Mouse (Mus musculus) gastrocnemius, postnatal 10 days (tissue): ENCODE measurements around the gene Gm29776. TPM values are rescaled to one million over a fixed set of nuclear protein-coding genes. Genes with fewer than 3 reads are reported as not detected.
A peak's percentile ranks its signal among the peaks of the same experiment; 100 is the strongest.

Experiments
- DNase-seq: peaks from one replicate; pipeline ENCODE4 v3.0.0; 2021; ENCODE audit warnings: mixed read lengths
- microRNA-seq, 2 experiments: library from miRNA; unstranded; fragments of <30 nt; microRNA quantifications; one replicate each; pipeline ENCODE4 v1.2.0; 2021
- total RNA-seq, 2 experiments: library from RNA; stranded (reverse); gene quantifications; 2 replicates each; pipeline ENCODE4 v1.2.3; 2021

Gm29776 gene
- total RNA-seq, 2 experiments from 2014 or later: not detected

GRCm38 (mm10) chr14:54650621-54651454 is 47.8 kb downstream of the Gm29776 start:
- DNase-seq: peak; percentile 82

DNA sequence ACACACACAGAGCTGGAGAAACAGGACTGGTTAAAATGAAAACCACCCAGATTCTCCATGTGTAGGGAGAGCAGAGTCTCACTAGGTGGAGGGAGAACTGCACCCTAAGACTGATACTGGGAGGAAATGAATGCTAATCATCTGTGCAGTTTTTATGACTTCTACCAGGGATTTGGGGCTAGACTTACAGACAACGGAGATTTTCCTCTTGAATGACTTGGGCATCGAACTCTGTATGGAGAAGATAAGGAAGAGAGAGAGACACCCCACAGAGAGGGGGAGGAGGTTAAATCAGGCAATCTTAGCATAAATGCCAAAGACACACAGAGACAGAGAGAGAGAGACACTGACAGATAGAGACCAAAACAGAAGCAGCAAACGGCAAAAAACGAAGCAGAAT is 50.7 kb downstream of the Gm29776 start:
- DNase-seq: no peak

GRCm38 (mm10) chr14:54646898-54647636 is 51.6 kb downstream of the Gm29776 start:
- no peak for DNase-seq

DNA sequence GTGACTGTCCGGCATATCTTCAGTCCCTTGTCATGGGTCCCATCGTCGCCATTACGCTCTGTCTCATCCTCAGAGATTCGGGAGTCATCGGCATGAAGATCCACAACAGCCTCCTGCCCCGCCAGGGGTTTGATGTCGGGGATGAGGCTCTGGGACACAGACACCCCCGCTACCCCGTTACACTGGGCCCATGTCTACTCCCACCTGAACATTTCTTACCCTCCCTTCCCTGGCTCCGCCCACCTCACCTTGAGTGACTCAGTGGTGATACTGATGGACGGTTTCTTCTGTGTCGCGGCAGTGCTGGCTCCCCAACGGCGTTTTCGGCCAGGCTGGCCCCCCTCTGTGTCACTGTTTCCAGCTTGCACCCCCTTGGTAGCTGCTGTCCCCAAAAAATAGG is 52.2 kb downstream of the Gm29776 start:
- no peak for DNase-seq

GRCm38 (mm10) chr14:54644294-54644693 is 54.3 kb downstream of the Gm29776 start:
- DNase-seq: no peak

GRCm38 (mm10) chr14:54643011-54643410 is 55.6 kb downstream of the Gm29776 start:
- no peak for DNase-seq

Small RNA genes within 50 kb of the gene (microRNA-seq; reads per million reads assigned to microRNA genes)
- gene Mir6948: 0 reads per million in 2 experiments

Other genes starting within 250 kb of the Gm29776 start
- gene Lrp10, start 234.7 kb downstream of the Gm29776 start, total RNA-seq: 10 to 100 TPM; 36.3 to 39.5 TPM
- gene Rem2, start 222.7 kb downstream of the Gm29776 start, total RNA-seq: under 1 TPM in 1 of 2 experiments, not detected in 1; 0.14 TPM
- gene Prmt5, start 181.3 kb downstream of the Gm29776 start, total RNA-seq: 10 to 100 TPM; 32.8 to 35.3 TPM
- 10 to 100 TPM in 1 of 2 experiments, 1 to 10 TPM in 1; 9.2 to 10.7 TPM for gene Haus4, start 144.2 kb downstream of the Gm29776 start, total RNA-seq
- 1 to 10 TPM; 7.5 to 9.9 TPM for gene Ajuba, start 121.3 kb downstream of the Gm29776 start, total RNA-seq
- gene 4931414P19Rik, start 92.8 kb downstream of the Gm29776 start, total RNA-seq: 1 to 10 TPM; 3.1 to 5.1 TPM
- 100 to 1,000 TPM; 183 to 207 TPM for gene Psmb5, start 80.8 kb downstream of the Gm29776 start, total RNA-seq
- not detected for gene Psmb11, start 77.4 kb downstream of the Gm29776 start, total RNA-seq
- not detected for gene Gm17606, start 57.9 kb downstream of the Gm29776 start, total RNA-seq
- 1 to 10 TPM in 1 of 2 experiments, under 1 TPM in 1; 0.96 to 1.8 TPM for gene Cdh24, start 57.5 kb downstream of the Gm29776 start, total RNA-seq
- 10 to 100 TPM; 16.2 to 16.9 TPM for gene 1700123O20Rik, start 12.6 kb downstream of the Gm29776 start, total RNA-seq
- 100 to 1,000 TPM in 1 of 2 experiments, 10 to 100 TPM in 1; 90.7 to 110 TPM for gene Acin1, start 11.9 kb downstream of the Gm29776 start, total RNA-seq
- gene Cebpe, start 13.3 kb upstream of the Gm29776 start, total RNA-seq: under 1 TPM in 1 of 2 experiments, not detected in 1; 0.50 TPM
- gene Slc7a8, start 83.1 kb upstream of the Gm29776 start, total RNA-seq: 1 to 10 TPM; 5.7 to 7.5 TPM
- gene Rnf212b, start 115.3 kb upstream of the Gm29776 start, total RNA-seq: not detected
- 1 to 10 TPM; 6.8 to 8.4 TPM for gene Homez, start 172.1 kb upstream of the Gm29776 start, total RNA-seq
- 1 to 10 TPM; 4.2 to 6.8 TPM for gene Ppp1r3e, start 178.7 kb upstream of the Gm29776 start, total RNA-seq
- 10 to 100 TPM; 28.2 to 29.3 TPM for gene Bcl2l2, start 184.5 kb upstream of the Gm29776 start, total RNA-seq
- gene Gm20521, start 184.6 kb upstream of the Gm29776 start, total RNA-seq: 1 to 10 TPM in 1 of 2 experiments, under 1 TPM in 1; 0.94 to 5.0 TPM
- gene Pabpn1, start 193.7 kb upstream of the Gm29776 start, total RNA-seq: 10 to 100 TPM; 80.2 to 99.9 TPM
- gene Slc22a17, start 214.3 kb upstream of the Gm29776 start, total RNA-seq: 10 to 100 TPM; 11.8 to 13.9 TPM
- 10 to 100 TPM; 12.6 to 16.0 TPM for gene Efs, start 227.3 kb upstream of the Gm29776 start, total RNA-seq
- not detected for gene Il25, start 233.9 kb upstream of the Gm29776 start, total RNA-seq
- 1 to 10 TPM; 1.6 to 3.3 TPM for gene Cmtm5, start 237.4 kb upstream of the Gm29776 start, total RNA-seq